Mouse (Mus musculus) myocyte (in vitro differentiated cells): ENCODE data around the gene Fam81a. TPM values are rescaled to one million over a fixed set of nuclear protein-coding genes. Genes with fewer than 3 reads are reported as not detected.

Experiments used
- H3K27me3 ChIP-seq: one replicate; pipeline ENCODE4 v1.6.1; 2011; ENCODE audit not compliant: control insufficient read depth, insufficient read depth, insufficient read length
- H3K36me3 ChIP-seq: one replicate; pipeline ENCODE4 v1.6.1; 2011; ENCODE audit not compliant: control insufficient read depth, insufficient read depth
- H3K4me2 ChIP-seq: one replicate; pipeline ENCODE4 v1.6.1; 2011; ENCODE audit warnings: low read depth, control low read depth
- H3K4me3 ChIP-seq: one replicate; pipeline ENCODE4 v1.5.1; 2011; ENCODE audit warnings: mild to moderate bottlenecking, control low read depth, moderate library complexity
- H3K79me2 ChIP-seq: one replicate; pipeline ENCODE4 v1.6.1; 2011; ENCODE audit not compliant: control insufficient read depth, insufficient read depth
- H3ac ChIP-seq: one replicate; pipeline ENCODE4 v1.6.1; 2011; ENCODE audit not compliant: control insufficient read depth, insufficient read length
- CEBPB ChIP-seq: IDR thresholded peaks from 2 replicates; pipeline ENCODE4 v1.6.1; 2011; ENCODE audit warnings: mild to moderate bottlenecking, moderate library complexity; ENCODE audit not compliant: poor library complexity, insufficient read depth, severe bottlenecking
- E2F4 ChIP-seq: IDR thresholded peaks from one replicate; pipeline ENCODE4 v1.6.1; 2011; ENCODE audit warnings: mild to moderate bottlenecking, control low read depth, moderate library complexity; ENCODE audit not compliant: insufficient read depth
- MAX ChIP-seq: IDR thresholded peaks from one replicate; pipeline ENCODE4 v1.6.1; 2011; ENCODE audit warnings: low read depth, mild to moderate bottlenecking, control low read depth
- MYOD1 ChIP-seq, 3 experiments: IDR thresholded peaks; one replicate each; pipeline ENCODE4 v1.6.1; 2011; ENCODE audit warnings: control low read depth in 2 of 3, low read depth in 2 of 3, mild to moderate bottlenecking in 2 of 3, moderate library complexity in 1 of 3; ENCODE audit not compliant: insufficient read length in 2 of 3, control insufficient read depth in 1 of 3
- MYOG ChIP-seq, 3 experiments: IDR thresholded peaks; one replicate each; pipeline ENCODE4 v1.6.1; 2011; ENCODE audit warnings: control low read depth in 2 of 3, low read depth in 2 of 3, mild to moderate bottlenecking in 2 of 3; ENCODE audit not compliant: insufficient read length in 2 of 3, control insufficient read depth in 1 of 3, insufficient read depth in 1 of 3
- POLR2A ChIP-seq: IDR thresholded peaks from one replicate; pipeline ENCODE4 v1.6.1; 2011; ENCODE audit warnings: low read depth, mild to moderate bottlenecking, control low read depth, moderate library complexity; ENCODE audit not compliant: insufficient read length
- POLR2AphosphoS2 ChIP-seq: IDR thresholded peaks from one replicate; pipeline ENCODE4 v1.6.1; 2011; ENCODE audit warnings: low read depth, control low read depth; ENCODE audit not compliant: insufficient read length
- REST ChIP-seq: IDR thresholded peaks from one replicate; pipeline ENCODE4 v1.6.1; 2011; ENCODE audit warnings: mild to moderate bottlenecking, control low read depth, moderate library complexity; ENCODE audit not compliant: insufficient read depth, insufficient read length
- SRF ChIP-seq: IDR thresholded peaks from one replicate; pipeline ENCODE4 v1.6.1; 2011; ENCODE audit warnings: low read depth; ENCODE audit not compliant: control insufficient read depth, insufficient read length
- TCF12 ChIP-seq: IDR thresholded peaks from one replicate; pipeline ENCODE4 v1.6.1; 2011; ENCODE audit warnings: mild to moderate bottlenecking, control low read depth; ENCODE audit not compliant: poor library complexity, insufficient read depth, severe bottlenecking
- TCF3 ChIP-seq: IDR thresholded peaks from one replicate; pipeline ENCODE4 v1.6.1; 2011; ENCODE audit warnings: low read depth, control low read depth; ENCODE audit not compliant: insufficient read length
- USF1 ChIP-seq: IDR thresholded peaks from one replicate; pipeline ENCODE4 v1.6.1; 2011; ENCODE audit warnings: low read depth, mild to moderate bottlenecking, control low read depth, moderate library complexity
- polyA plus RNA-seq: library from polyadenylated mRNA; unstranded; fragments of >200 nt; fragmentation: generic; extraction: Trizol; gene quantifications from one replicate; pipeline ENCODE4 v1.2.1, GENCODE M21; 2012; ENCODE audit warnings: missing spikeins

The Fam81a gene
- polyA plus RNA-seq, 1 experiment = 0.20 TPM

GRCm38 (mm10) chr9:70082357-70083204 lies 59.8 kb downstream of the Fam81a start:
- Histone ChIP-seq H3K4me2 (no peak overlapping the region), H3K4me3 (no peak overlapping the region), H3K36me3 (no peaks in the 10 kb centered on the region), H3K79me2 (no peaks in the 10 kb centered on the region), H3K27me3 (no peaks in the 10 kb centered on the region), H3ac (no peak overlapping the region)
- TF ChIP-seq POLR2A (no peak), CEBPB (no peak), MAX (no peak), SRF (no peak), MYOG (IDR thresholded peaks at IDR 0.05; ENCODE audit: control insufficient read depth in 1 of 3, insufficient read depth in 1 of 3, insufficient read length in 2 of 3, low read depth in 2 of 3) (no peak), REST (no peak), TCF12 (no peak), MYOD1 (IDR thresholded peaks at IDR 0.05; ENCODE audit: control insufficient read depth in 1 of 3, insufficient read length in 2 of 3, low read depth in 2 of 3) (no peak), E2F4 (no peak), POLR2AphosphoS2 (no peak)

DNA sequence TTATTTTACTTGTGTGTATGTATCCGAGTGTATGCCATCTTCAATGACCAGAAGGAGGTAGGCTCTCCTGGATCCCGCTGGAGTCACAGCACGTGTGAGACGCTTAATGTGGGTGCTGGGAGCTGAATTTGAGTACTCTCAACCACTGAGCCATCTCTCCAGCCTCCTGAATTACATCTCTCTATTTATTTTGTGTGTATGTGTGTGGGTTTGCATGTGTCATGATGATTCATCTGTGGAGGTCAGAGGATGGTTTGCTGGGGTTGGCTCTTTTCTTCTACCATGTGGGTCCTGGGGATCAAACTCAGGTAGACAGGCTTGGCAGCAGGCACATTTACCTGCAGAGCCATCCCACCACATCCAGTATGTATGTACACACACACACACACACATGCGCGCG lies 60.6 kb downstream of the Fam81a start:
- Histone ChIP-seq H3K27me3 (no peaks in the 10 kb centered on the region), H3K79me2 (no peaks in the 10 kb centered on the region), H3K4me2 (no peak overlapping the region), H3ac (no peak overlapping the region), H3K4me3 (no peak overlapping the region), H3K36me3 (no peaks in the 10 kb centered on the region)
- TF ChIP-seq SRF = no peak
- no peak for TF ChIP-seq MAX
- TF ChIP-seq REST = no peak
- TF ChIP-seq TCF12 = no peak
- TF ChIP-seq POLR2A = no peak
- no peak for TF ChIP-seq CEBPB

DNA sequence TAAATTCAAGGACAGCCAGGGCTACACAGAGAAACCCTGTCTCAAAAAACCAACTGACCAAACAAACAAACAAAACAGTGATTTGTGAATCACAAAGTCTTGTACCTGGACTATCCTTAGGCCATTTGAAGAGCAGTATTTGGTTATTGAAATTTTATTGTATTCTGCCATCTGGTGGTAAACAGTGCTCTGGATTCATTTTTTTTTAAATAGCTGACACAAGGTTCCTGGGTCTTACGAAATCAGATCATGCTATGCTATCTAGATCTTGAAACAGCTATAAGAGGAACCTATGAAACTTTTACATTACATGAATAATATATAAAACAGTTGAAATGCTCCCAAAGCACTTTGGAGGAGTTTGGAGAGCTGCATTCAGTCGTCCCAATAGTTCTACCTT lies 61.4 kb downstream of the Fam81a start:
- Histone ChIP-seq H3K79me2 (no peaks in the 10 kb centered on the region), H3K4me3 (no peak overlapping the region), H3K27me3 (no peaks in the 10 kb centered on the region), H3K36me3 (no peaks in the 10 kb centered on the region), H3ac (no peak overlapping the region), H3K4me2 (peak overlapping the region; percentile 49)
- TF ChIP-seq CEBPB (0 out of 2 replicates have a peak, but pooled peaks have one; percentile 36), MYOD1 (IDR thresholded peaks at IDR 0.05; ENCODE audit: control insufficient read depth in 1 of 3, insufficient read length in 2 of 3, low read depth in 2 of 3) (no peak)

DNA sequence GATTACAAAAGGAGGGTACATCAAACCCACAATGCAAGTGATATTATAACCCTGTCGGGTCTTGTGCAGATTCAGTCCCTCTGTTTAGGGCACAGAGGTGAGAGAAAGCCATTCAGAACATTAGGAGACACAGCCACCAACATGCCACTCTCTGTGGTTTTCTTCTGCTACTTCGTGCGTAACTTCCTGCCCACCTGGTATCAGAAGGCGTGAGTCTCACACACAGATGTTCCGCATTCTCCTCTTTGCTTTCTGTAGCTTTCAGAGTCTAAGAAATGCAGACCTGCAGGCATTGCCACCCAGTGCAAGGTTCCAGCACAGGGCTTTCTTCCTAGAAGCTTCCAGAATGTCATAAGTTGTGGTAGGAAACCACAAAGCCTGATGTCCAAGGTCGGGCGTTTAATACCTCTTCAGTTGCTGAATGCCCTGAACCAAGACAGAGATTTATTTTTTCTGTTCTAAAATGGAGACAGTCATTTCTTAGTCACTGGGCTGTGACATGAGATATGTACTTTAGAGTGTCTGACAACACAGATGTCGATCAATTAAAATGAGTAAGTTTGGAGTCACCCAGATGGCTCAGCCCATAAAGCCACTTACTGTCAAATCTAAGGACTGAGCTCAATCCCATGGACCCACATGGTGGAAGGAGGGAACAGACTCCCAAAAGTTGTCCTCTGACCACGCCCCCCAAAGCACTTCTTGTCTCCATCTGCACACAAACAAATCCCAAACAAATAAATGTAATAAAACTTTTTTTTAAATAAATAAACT lies 62.1 kb downstream of the Fam81a start:
- no peak for TF ChIP-seq REST
- TF ChIP-seq MYOG (IDR thresholded peaks at IDR 0.05; ENCODE audit: control insufficient read depth in 1 of 3, insufficient read depth in 1 of 3, insufficient read length in 2 of 3, low read depth in 2 of 3) = no peak
- TF ChIP-seq E2F4 = no peak
- no peak for TF ChIP-seq TCF12
- no peak for TF ChIP-seq POLR2AphosphoS2
- TF ChIP-seq USF1 = no peak
- no peak for TF ChIP-seq POLR2A
- TF ChIP-seq SRF = no peak
- no peak for TF ChIP-seq MYOD1 (IDR thresholded peaks at IDR 0.05; ENCODE audit: control insufficient read depth in 1 of 3, insufficient read length in 2 of 3, low read depth in 2 of 3)
- no peak for TF ChIP-seq CEBPB
- TF ChIP-seq MAX = no peak
- TF ChIP-seq TCF3 = no peak
- Histone ChIP-seq H3K27me3 (no peaks in the 10 kb centered on the region), H3K4me2 (peak overlapping the region; percentile 49), H3K4me3 (no peak overlapping the region), H3K79me2 (no peaks in the 10 kb centered on the region), H3ac (no peak overlapping the region), H3K36me3 (no peaks in the 10 kb centered on the region)

DNA sequence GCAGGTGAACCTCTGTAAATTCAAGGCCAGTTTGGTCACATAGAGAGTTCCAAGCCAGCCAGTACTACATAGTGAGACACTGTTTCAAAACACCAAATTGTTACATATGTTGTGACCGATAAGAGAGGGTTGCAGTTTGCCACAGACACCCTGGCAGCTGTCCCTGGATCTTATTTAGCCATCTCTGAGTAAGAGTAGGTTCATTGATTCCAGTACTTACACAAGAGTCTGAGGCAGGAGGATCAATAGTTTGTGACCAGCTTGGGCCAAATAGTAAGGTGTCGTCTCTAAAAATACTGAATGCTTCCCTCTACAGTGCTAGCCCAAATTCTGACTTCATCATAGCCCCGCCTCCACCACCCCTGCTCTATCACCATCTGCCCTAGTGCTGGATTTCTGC lies 64.3 kb downstream of the Fam81a start:
- TF ChIP-seq CEBPB = no peak
- no peak for TF ChIP-seq POLR2AphosphoS2
- TF ChIP-seq MYOD1 (IDR thresholded peaks at IDR 0.05; ENCODE audit: control insufficient read depth in 1 of 3, insufficient read length in 2 of 3, low read depth in 2 of 3) = no peak
- no peaks in the 10 kb centered on the region for H3K36me3 ChIP-seq
- H3K27me3 ChIP-seq = no peaks in the 10 kb centered on the region
- no peak overlapping the region for H3ac ChIP-seq
- no peak overlapping the region for H3K4me2 ChIP-seq
- H3K4me3 ChIP-seq = no peak overlapping the region
- H3K79me2 ChIP-seq = no peaks in the 10 kb centered on the region
